Mouse (Mus musculus): ENCODE data around the gene Dpy19l3. TPM values are rescaled to one million over a fixed set of nuclear protein-coding genes. Genes with fewer than 3 reads are reported as not detected.
A peak's percentile ranks its signal among the peaks of the same experiment; 100 is the strongest.

Dpy19l3 gene
- polyA plus RNA-seq, 1 experiment from 2014 or later, result 34.2 TPM

DNA sequence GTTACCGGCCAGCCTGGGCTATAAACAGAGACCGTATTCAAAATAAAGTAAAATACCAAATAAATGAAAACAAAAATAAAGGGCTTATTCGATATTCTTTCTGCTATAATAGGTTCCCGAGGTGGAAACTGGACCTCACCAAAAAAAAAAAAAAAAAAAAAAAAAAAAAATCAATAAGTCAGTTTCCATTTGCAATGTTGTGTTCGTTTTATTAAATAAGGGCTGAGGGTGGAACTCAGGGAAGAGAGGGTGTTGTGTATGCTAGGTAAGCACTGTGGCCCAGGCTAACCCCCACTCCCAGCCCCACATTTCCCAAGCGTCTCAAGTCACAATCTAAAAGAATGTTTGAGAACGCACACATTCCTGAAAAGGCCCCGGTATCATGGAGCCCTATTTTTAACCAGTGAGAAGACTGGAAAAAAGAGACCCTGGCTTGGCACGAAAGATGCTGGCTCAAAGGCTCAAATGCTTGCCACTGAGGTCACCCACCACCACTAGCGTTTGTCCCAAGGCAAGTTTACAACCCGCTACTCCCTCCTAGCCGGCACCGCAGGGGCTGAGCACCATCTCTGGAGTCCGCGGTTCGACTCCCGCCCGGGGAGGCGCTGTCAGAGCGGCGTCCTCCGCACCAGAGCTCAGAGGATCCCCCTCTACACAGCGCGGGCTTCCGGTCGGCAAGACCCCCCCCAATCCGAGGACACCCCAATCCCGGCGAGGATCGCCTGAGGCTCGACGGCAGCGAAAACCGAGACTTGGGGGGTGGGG is 107.8 kb downstream of the Dpy19l3 start:
- peak overlapping the region; percentile 91 for H3K4me3 ChIP-seq (ENCODE audit: low read depth, low read length)
- WGBS, result 10% methylated on average over 34 of the region's 34 CpGs
- H3K4me1 ChIP-seq (ENCODE audit: control insufficient read depth, insufficient read depth, low read length), result peaks cover 2% of the 10 kb centered on the region; the same call in 1 of the 2 replicates
- no peaks in the 10 kb centered on the region for H3K27me3 ChIP-seq (ENCODE audit: control insufficient read depth, insufficient read depth, low read length)
- peak overlapping the region; percentile 67 for H3K4me2 ChIP-seq (ENCODE audit: low read depth)
- H3K9ac ChIP-seq (ENCODE audit: low read length), result peak overlapping the region; percentile 86
- DNase-seq (ENCODE audit: low spot score), result peak; percentile 35
- ATAC-seq (ENCODE audit: insufficient read depth, low FRiP score, low TSS enrichment), result peak; percentile 56
- H3K36me3 ChIP-seq (ENCODE audit: control insufficient read depth, insufficient read depth, low read length), result peaks cover 7% of the 10 kb centered on the region
- peak overlapping the region; percentile 45; the same call in 1 of the 2 replicates for H3K27ac ChIP-seq (ENCODE audit: low read depth, low read length)
- no peaks in the 10 kb centered on the region for H3K9me3 ChIP-seq (ENCODE audit: control insufficient read depth, low read length)

DNA sequence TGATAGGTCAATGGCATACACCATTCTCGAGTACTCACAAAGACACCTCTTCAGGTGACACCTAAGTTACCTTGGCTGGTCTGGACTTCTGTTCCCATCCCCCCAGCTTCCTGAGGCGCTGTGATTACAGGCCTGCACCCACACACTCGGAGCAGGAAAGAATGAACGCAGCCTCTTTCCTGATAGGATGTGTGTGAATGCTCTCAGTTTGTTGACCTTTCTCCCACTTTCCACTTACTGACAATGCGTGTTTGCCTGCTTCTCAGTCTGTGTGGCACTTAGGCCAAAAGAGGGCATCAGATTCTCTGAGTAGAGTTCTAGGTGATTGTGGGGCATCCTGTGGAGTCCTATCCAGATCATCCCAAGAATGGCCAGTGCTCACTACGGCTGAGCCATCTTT is 114.2 kb downstream of the Dpy19l3 start:
- H3K27ac ChIP-seq (ENCODE audit: low read depth, low read length), result no peak overlapping the region
- H3K9me3 ChIP-seq (ENCODE audit: control insufficient read depth, low read length), result no peaks in the 10 kb centered on the region
- H3K4me1 ChIP-seq (ENCODE audit: control insufficient read depth, insufficient read depth, low read length), result no peaks in the 10 kb centered on the region
- no peak overlapping the region for H3K4me2 ChIP-seq (ENCODE audit: low read depth)
- H3K27me3 ChIP-seq (ENCODE audit: control insufficient read depth, insufficient read depth, low read length), result no peaks in the 10 kb centered on the region
- H3K4me3 ChIP-seq (ENCODE audit: low read depth, low read length), result no peak overlapping the region
- WGBS, result 86% methylated on average over 6 of the region's 6 CpGs
- DNase-seq (ENCODE audit: low spot score), result no peak
- no peak for ATAC-seq (ENCODE audit: insufficient read depth, low FRiP score, low TSS enrichment)
- H3K9ac ChIP-seq (ENCODE audit: low read length), result no peak overlapping the region
- peaks cover 15% of the 10 kb centered on the region for H3K36me3 ChIP-seq (ENCODE audit: control insufficient read depth, insufficient read depth, low read length)

DNA sequence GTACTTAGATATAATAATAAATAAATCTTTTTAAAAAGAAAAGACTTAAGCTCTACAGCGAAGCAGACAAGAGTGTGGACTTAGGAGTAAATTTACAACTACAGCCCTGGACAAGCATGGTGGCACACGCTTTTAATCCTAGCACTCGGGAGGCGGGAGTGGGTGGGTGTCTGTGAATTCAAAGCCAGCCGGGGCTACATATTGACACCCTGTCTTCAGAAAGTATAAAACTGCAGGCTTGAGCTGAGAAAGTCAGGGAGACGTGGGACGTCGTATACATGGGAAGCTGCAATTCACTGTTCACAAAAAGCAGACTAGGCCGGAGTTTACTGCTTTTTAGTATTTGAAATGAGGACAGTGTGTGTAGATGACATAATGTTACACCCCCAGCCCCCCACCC is 117.4 kb downstream of the Dpy19l3 start:
- ATAC-seq (ENCODE audit: insufficient read depth, low FRiP score, low TSS enrichment) (no peak), DNase-seq (ENCODE audit: low spot score) (no peak)
- H3K4me3 ChIP-seq (ENCODE audit: low read depth, low read length), result no peak overlapping the region
- no peaks in the 10 kb centered on the region for H3K27me3 ChIP-seq (ENCODE audit: control insufficient read depth, insufficient read depth, low read length)
- no peak overlapping the region for H3K27ac ChIP-seq (ENCODE audit: low read depth, low read length)
- H3K4me1 ChIP-seq (ENCODE audit: control insufficient read depth, insufficient read depth, low read length), result no peaks in the 10 kb centered on the region
- H3K9me3 ChIP-seq (ENCODE audit: control insufficient read depth, low read length), result no peaks in the 10 kb centered on the region
- WGBS, result 94% methylated on average over 9 of the region's 9 CpGs
- no peak overlapping the region for H3K4me2 ChIP-seq (ENCODE audit: low read depth)
- H3K36me3 ChIP-seq (ENCODE audit: control insufficient read depth, insufficient read depth, low read length), result peaks cover 16% of the 10 kb centered on the region
- no peak overlapping the region for H3K9ac ChIP-seq (ENCODE audit: low read length)

DNA sequence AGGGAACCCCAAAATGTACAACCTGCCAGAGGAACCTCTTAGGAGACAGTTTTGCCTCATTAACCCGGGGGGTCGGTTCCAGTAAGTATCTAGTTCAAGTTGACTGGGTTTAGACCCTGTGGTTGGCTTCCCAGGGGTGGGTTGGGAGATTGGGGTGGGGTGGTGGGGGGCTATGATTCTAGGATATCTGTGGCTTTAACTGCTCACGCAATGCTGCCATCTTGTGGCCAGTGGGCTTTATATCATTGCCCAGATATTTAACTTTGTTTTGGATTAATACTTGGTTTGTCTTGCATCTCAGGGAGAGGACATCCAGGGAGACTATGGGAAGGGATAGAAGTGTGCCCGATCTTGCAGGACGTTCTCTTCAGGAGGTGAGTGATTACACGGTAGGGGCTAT is 118.0 kb downstream of the Dpy19l3 start:
- Histone ChIP-seq H3K4me2 (ENCODE audit: low read depth) (no peak overlapping the region), H3K9me3 (ENCODE audit: control insufficient read depth, low read length) (no peaks in the 10 kb centered on the region), H3K4me1 (ENCODE audit: control insufficient read depth, insufficient read depth, low read length) (no peaks in the 10 kb centered on the region), H3K4me3 (ENCODE audit: low read depth, low read length) (no peak overlapping the region), H3K27me3 (ENCODE audit: control insufficient read depth, insufficient read depth, low read length) (no peaks in the 10 kb centered on the region), H3K9ac (ENCODE audit: low read length) (no peak overlapping the region), H3K36me3 (ENCODE audit: control insufficient read depth, insufficient read depth, low read length) (peaks cover 12% of the 10 kb centered on the region), H3K27ac (ENCODE audit: low read depth, low read length) (no peak overlapping the region)
- 80% methylated on average over 6 of the region's 6 CpGs for WGBS
- peak; percentile 57 for DNase-seq (ENCODE audit: low spot score)
- no peak for ATAC-seq (ENCODE audit: insufficient read depth, low FRiP score, low TSS enrichment)

Other genes starting within 250 kb of the Dpy19l3 start
- 0.11 TPM in 1 of 2 replicates, not detected in the other for gene Tdrd12, start 216.7 kb downstream of the Dpy19l3 start, polyA plus RNA-seq (2014; fragmentation: Nextera tagmentation; extraction: Ambion mirVana)
- gene Nudt19, start 198.2 kb downstream of the Dpy19l3 start, polyA plus RNA-seq (2014; fragmentation: Nextera tagmentation; extraction: Ambion mirVana), result 47.2 and 47.8 TPM in 2 replicates
- 0.18 and 0.24 TPM in 2 replicates for gene Rgs9bp, start 168.9 kb downstream of the Dpy19l3 start, polyA plus RNA-seq (2014; fragmentation: Nextera tagmentation; extraction: Ambion mirVana)
- gene Ankrd27, start 168.2 kb downstream of the Dpy19l3 start, polyA plus RNA-seq (2014; fragmentation: Nextera tagmentation; extraction: Ambion mirVana), result 28.0 and 28.2 TPM in 2 replicates
- 272 and 275 TPM in 2 replicates for gene Pdcd5, start 106.9 kb downstream of the Dpy19l3 start, polyA plus RNA-seq (2014; fragmentation: Nextera tagmentation; extraction: Ambion mirVana)
- gene Zfp507, start 48.5 kb upstream of the Dpy19l3 start, polyA plus RNA-seq (2014; fragmentation: Nextera tagmentation; extraction: Ambion mirVana), result 15.8 and 18.1 TPM in 2 replicates

Data from neural tube, embryonic 11.5 days (tissue).